Mouse (Mus musculus) C2C12 (cell line): ENCODE measurements around the gene Ccdc107. TPM values are rescaled to one million over a fixed set of nuclear protein-coding genes. Genes with fewer than 3 reads are reported as not detected.

ENCODE experiments used
- H3K27me3 ChIP-seq: one replicate; pipeline ENCODE4 v1.6.1; 2011; ENCODE audit not compliant: control insufficient read depth, insufficient read depth, insufficient read length
- H3K36me3 ChIP-seq: one replicate; pipeline ENCODE4 v1.6.1; 2011; ENCODE audit not compliant: control insufficient read depth, insufficient read depth
- H3K4me3 ChIP-seq: one replicate; pipeline ENCODE4 v1.5.1; 2011; ENCODE audit warnings: mild to moderate bottlenecking, control low read depth; ENCODE audit not compliant: poor library complexity, insufficient read depth, severe bottlenecking
- H3K79me2 ChIP-seq: one replicate; pipeline ENCODE4 v1.6.1; 2011; ENCODE audit not compliant: control insufficient read depth, insufficient read depth
- H3K79me3 ChIP-seq: one replicate; pipeline ENCODE4 v1.6.1; 2011; ENCODE audit warnings: low read depth, control low read depth
- H3ac ChIP-seq: one replicate; pipeline ENCODE3; 2011; ENCODE audit warnings: low read depth; ENCODE audit not compliant: control insufficient read depth, insufficient read length
- CEBPB ChIP-seq: IDR thresholded peaks from one replicate; pipeline ENCODE4 v1.6.1; 2011; ENCODE audit warnings: low read depth, mild to moderate bottlenecking, control low read depth, moderate library complexity
- CTCF ChIP-seq: IDR thresholded peaks from one replicate; pipeline ENCODE4 v1.5.1; 2011; ENCODE audit not compliant: control insufficient read depth, insufficient read depth, insufficient read length
- FOSL1 ChIP-seq: IDR thresholded peaks from one replicate; pipeline ENCODE4 v1.8.0; 2011; ENCODE audit warnings: mild to moderate bottlenecking, low read length; ENCODE audit not compliant: poor library complexity, insufficient read depth, severe bottlenecking
- MAX ChIP-seq: IDR thresholded peaks from one replicate; pipeline ENCODE4 v1.6.1; 2011; ENCODE audit warnings: mild to moderate bottlenecking, control low read depth
- MYOD1 ChIP-seq: IDR thresholded peaks from one replicate; pipeline ENCODE4 v1.6.1; 2011; ENCODE audit warnings: low read depth; ENCODE audit not compliant: control insufficient read depth, insufficient read length
- MYOG ChIP-seq: IDR thresholded peaks from one replicate; pipeline ENCODE4 v1.6.1; 2011; ENCODE audit not compliant: control insufficient read depth, insufficient read length; ENCODE audit errors: extremely low read depth
- USF1 ChIP-seq: IDR thresholded peaks from one replicate; pipeline ENCODE4 v1.6.1; 2011; ENCODE audit warnings: low read depth, mild to moderate bottlenecking, control low read depth, moderate library complexity
- polyA plus RNA-seq: library from polyadenylated mRNA; unstranded; fragments of >200 nt; fragmentation: generic; extraction: Trizol; gene quantifications from one replicate; pipeline ENCODE4 v1.2.1, GENCODE M21; 2012; ENCODE audit warnings: missing spikeins

Ccdc107 gene
- polyA plus RNA-seq, 1 experiment, result 58.9 TPM

DNA sequence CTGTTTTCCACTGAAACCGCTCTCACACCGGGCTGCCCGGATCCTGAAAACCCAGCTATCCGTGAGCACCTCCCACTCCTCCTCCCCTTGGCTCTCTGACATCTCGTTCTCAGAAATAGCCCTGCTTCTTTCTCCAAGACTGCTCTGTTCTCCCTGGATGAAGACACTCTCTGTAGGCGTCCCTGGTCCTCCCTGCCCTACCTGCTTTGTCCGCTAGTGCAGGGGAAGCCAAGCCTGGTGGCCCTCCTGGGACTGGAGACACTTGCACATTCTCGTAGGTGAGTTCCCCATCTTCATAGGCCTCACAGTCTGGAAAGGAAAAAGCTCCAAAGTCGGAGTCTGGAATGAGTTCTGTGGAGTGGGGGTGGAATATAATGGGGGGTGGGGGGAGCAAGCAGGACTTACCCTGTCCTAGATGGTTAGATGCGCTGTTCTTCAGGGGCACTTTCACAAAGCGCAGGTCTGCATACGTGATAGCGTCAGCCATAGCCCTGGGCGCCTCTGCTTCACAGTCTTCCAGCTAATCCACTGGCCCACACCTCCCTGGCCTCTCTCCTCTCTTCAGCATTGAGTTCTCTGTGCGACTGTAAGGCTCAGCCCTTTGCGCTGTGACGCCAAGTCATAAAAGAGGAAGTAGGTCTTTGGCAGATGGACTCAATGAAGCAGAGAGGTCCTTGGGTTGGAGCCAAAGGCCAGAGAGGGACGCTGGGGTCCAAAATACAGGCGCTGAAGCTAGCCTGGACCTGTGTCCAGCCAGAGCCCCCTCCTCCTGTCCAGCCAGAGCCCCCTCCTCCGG is 38.5 kb upstream of the Ccdc107 start, which contains the start of gene Cd72:
Gene Cd72, minus strand, starts transcription at position 588 of the 796 bp plus-strand sequence.
- Histone ChIP-seq H3K4me3 (no peak within 1 kb of the TSS), H3K36me3 (no peaks in the 10 kb centered on the region), H3K79me2 (no peaks in the 10 kb centered on the region), H3K27me3 (peaks cover 4% of the 10 kb centered on the region), H3K79me3 (no peaks in the 10 kb centered on the region), H3ac (no peak within 1 kb of the TSS)
- TF ChIP-seq CTCF, result no peak
- TF ChIP-seq MYOD1, result no peak
- no peak for TF ChIP-seq FOSL1

DNA sequence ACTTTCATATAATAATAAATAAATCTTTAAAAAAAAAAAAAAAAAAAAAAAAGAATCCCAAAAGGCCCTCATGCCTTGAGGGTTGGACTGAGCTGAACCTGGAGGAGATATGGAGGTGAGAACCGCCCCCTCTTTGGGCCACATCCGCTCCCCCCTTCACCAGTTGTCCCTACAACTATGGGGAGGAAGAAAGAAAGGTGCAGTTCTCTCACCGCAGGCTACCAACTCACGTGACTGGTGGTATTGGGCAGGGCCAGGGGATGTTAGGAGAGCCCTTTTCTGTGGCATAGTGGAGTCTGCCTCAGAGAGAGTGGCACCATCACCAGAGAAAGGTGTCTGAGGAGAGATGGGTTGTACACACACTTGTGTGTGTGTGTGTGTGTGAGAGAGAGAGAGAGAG is 36.2 kb upstream of the Ccdc107 start:
- no peaks in the 10 kb centered on the region for H3K79me3 ChIP-seq
- no peaks in the 10 kb centered on the region for H3K79me2 ChIP-seq
- TF ChIP-seq FOSL1 (no peak), USF1 (no peak), MYOD1 (no peak), CEBPB (no peak), MAX (no peak), MYOG (no peak), CTCF (no peak)
- H3K27me3 ChIP-seq, result peaks cover 4% of the 10 kb centered on the region
- H3K4me3 ChIP-seq, result no peak overlapping the region
- no peak overlapping the region for H3ac ChIP-seq
- no peaks in the 10 kb centered on the region for H3K36me3 ChIP-seq

DNA sequence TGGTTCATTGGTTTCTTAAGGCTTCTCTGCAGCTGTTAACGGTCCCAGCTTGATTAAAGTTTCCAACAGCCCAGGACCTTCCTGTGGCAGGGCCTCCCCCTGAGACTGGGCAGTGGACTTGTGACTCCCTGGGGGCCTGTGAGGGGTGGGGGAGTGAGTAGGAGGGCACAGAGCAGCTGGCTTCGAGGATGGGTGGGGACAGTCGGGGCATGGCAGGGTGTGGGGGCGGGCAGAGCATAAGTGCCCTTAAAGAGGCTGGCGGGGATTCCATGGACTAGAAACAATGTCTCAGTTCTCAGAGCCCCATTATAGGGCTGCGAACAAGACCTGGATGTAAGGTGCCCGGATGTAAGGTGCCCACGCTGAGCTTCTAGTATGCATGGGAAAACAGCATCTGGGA is 35.6 kb upstream of the Ccdc107 start:
- Histone ChIP-seq H3K27me3 (peaks cover 4% of the 10 kb centered on the region), H3K79me3 (no peaks in the 10 kb centered on the region), H3K4me3 (no peak overlapping the region), H3K36me3 (no peaks in the 10 kb centered on the region), H3K79me2 (no peaks in the 10 kb centered on the region), H3ac (no peak overlapping the region)
- TF ChIP-seq MAX, result no peak
- no peak for TF ChIP-seq MYOD1
- no peak for TF ChIP-seq MYOG
- TF ChIP-seq FOSL1, result no peak
- no peak for TF ChIP-seq USF1
- TF ChIP-seq CEBPB, result no peak

DNA sequence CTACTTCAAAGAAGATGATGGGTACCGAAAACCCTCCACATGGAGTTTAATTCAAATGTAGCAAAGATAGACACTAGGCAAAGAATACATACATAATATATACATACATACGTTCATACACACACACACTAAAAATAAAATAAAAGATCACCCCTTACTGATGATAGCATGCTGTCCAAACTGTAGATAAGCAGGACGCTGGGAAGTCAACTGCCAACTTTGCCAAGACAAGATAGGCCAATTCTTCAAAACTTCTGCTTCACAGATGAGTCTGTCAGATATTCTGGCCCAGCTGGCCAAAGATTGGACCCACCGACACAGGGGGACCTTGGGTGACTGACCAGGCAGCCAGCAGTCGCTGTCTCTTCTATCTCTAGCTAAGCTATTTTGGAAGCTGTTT is 29.6 kb upstream of the Ccdc107 start:
- no peaks in the 10 kb centered on the region for H3K27me3 ChIP-seq
- H3K79me2 ChIP-seq, result no peaks in the 10 kb centered on the region
- TF ChIP-seq USF1 (no peak), FOSL1 (no peak), MYOG (no peak), CEBPB (no peak), CTCF (no peak), MYOD1 (no peak), MAX (no peak)
- H3K4me3 ChIP-seq, result no peak overlapping the region
- H3ac ChIP-seq, result no peak overlapping the region
- H3K36me3 ChIP-seq, result no peaks in the 10 kb centered on the region
- no peaks in the 10 kb centered on the region for H3K79me3 ChIP-seq

DNA sequence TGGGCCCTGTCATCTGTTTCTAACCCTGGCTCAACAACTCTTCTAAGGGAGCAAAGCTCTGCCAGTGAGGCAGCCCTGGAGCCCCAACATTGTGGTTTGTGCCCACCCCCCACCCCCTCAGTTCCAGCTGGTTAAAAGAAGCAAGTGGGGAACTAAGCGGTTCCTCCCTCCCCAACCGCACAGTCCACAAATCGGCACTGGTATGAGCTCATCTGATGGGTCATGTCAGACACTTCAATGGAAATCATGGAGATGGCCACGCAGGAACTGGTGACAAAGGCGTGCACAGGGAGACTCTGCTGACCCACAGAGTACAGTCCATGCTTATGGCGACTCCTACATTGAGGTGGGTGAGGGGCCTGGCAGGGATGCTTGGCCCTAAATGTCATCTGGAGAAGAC is 26.8 kb upstream of the Ccdc107 start:
- no peaks in the 10 kb centered on the region for H3K36me3 ChIP-seq
- no peak overlapping the region for H3ac ChIP-seq

DNA sequence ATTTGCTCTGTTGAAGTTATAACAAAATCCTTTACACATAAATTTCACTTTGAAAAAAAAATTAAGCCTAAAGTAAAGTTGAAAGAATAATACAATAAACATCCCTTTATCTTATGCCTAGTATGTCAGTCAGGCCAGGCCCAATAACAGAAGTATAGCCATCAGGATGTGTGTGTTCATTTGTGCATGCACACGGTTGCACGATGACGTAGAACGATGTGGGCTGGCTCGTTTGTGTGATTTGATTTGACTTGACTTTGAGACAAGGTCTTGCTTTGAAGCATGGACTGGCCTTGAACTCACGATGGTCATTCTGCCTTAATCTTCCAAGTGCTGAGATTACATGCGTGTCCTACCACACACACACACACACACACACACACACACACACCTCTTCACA is 25.8 kb upstream of the Ccdc107 start:
- Histone ChIP-seq H3K79me3 (no peaks in the 10 kb centered on the region), H3K36me3 (no peaks in the 10 kb centered on the region), H3K4me3 (no peak overlapping the region), H3K79me2 (no peaks in the 10 kb centered on the region), H3K27me3 (no peaks in the 10 kb centered on the region), H3ac (no peak overlapping the region)
- TF ChIP-seq USF1 (no peak), MAX (no peak), FOSL1 (no peak), MYOD1 (no peak)

More for the DNA sequence above, 26.8 kb upstream of the Ccdc107 start:
- H3K27me3 ChIP-seq, result no peaks in the 10 kb centered on the region
- H3K4me3 ChIP-seq, result no peak overlapping the region
- no peaks in the 10 kb centered on the region for H3K79me2 ChIP-seq
- no peaks in the 10 kb centered on the region for H3K79me3 ChIP-seq
- TF ChIP-seq MYOG (no peak), USF1 (no peak), CEBPB (no peak), FOSL1 (no peak)
